9 mouse cellular contexts compared by ENCODE assay signal in genomic region chr10:34036587-34036986, GRCm38 (mm10). TPM values are rescaled to one million over a fixed set of nuclear protein-coding genes. Genes with fewer than 3 reads are reported as not detected.
DNase-seq lines count a peak whose midpoint lies in the region; ATAC-seq and TF ChIP-seq lines count a peak whose summit lies in the region.
"Had no signal": no experiment of that assay in that cellular context is flagged by ENCODE, and none has a peak within 500 bp of the region (broad histone marks: within the 10 kb centered on the region; RNA-seq: fewer than 3 reads in every experiment).

No protein-coding gene starts in this region.

- H3K27me3 ChIP-seq in embryonic facial prominence, embryonic 10.5 days (replicated peaks; ENCODE audit: low read depth, poor library complexity, severe bottlenecking): no peaks in the 10 kb centered on the region

- no peak overlapping the region for H3K27ac ChIP-seq in embryonic facial prominence, embryonic 10.5 days (replicated peaks)

- peak; percentile 59 for DNase-seq in cerebellum, adult 9-10 months
- no peak for DNase-seq in cerebellum, adult 11-12 months
- no peak for DNase-seq in lung, adult 2 months
- DNase-seq in lung, postnatal 14 days: no peak
- peak; percentile 21 for DNase-seq in embryonic facial prominence, embryonic 10.5 days (ENCODE audit: low spot score)
- DNase-seq in kidney, postnatal 14 days: peak; percentile 12
- DNase-seq in ovary, postnatal 36 days (ENCODE audit: low spot score): no peak

- TF ChIP-seq POLR2A in lung, adult 2 months (IDR thresholded peaks at IDR 0.05; ENCODE audit: borderline replicate concordance, extremely low read depth, low read depth, low read length): no peak

- ATAC-seq in neutrophil, adult 5-6 weeks (ENCODE audit: extremely low read depth, insufficient number of reproducible peaks, low FRiP score, poor library complexity, severe bottlenecking): peak; percentile 90

- H3K36me3 ChIP-seq in embryonic facial prominence, embryonic 10.5 days (replicated peaks): no peaks in the 10 kb centered on the region

- H3K9me3 ChIP-seq in embryonic facial prominence, embryonic 10.5 days: no peaks in the 10 kb centered on the region

- H3K4me1 ChIP-seq in lung, adult 2 months (ENCODE audit: control insufficient read depth, insufficient read depth, low read length): no peaks in the 10 kb centered on the region
- peaks cover 6% of the 10 kb centered on the region; the same call in 1 of the 2 replicates for H3K4me1 ChIP-seq in embryonic facial prominence, embryonic 10.5 days

- 13% methylated on average over 5 of the region's 5 CpGs for WGBS in lung, adult 2 months
- WGBS in embryonic facial prominence, embryonic 10.5 days: 15% methylated on average over 5 of the region's 5 CpGs

- peak; percentile 41; the same call in 1 of the 2 replicates for TF ChIP-seq CTCF in lung, adult 2 months (IDR thresholded peaks at IDR 0.05; ENCODE audit: insufficient read depth, low read length)

- H3K4me3 ChIP-seq in lung, adult 2 months (replicated peaks; ENCODE audit: extremely low read depth, low read depth, low read length): no peak overlapping the region
- no peak overlapping the region for H3K4me3 ChIP-seq in embryonic facial prominence, embryonic 10.5 days

RNA-seq across cellular contexts. Expression of gene Trappc3l, which starts 0.8 kb away (rescaled TPM):
- not detected in 2 replicates for polyA plus RNA-seq in lung, adult 2 months (2012; rRNA removed)
- not detected in 2 replicates for polyA plus RNA-seq in embryonic facial prominence, embryonic 10.5 days (2016; fragmentation: Nextera tagmentation; extraction: Ambion mirVana)
- total RNA-seq in neutrophil, adult 5-6 weeks (2017): not detected in 2 replicates
- polyA plus RNA-seq: small intestine, adult 2 months had no signal

RNA-seq across cellular contexts. Expression of gene Calhm4, which starts 7.5 kb away (rescaled TPM):
- polyA plus RNA-seq in lung, adult 2 months (2012; rRNA removed): not detected in 2 replicates
- polyA plus RNA-seq in embryonic facial prominence, embryonic 10.5 days (2016; fragmentation: Nextera tagmentation; extraction: Ambion mirVana): not detected in 2 replicates
- total RNA-seq in neutrophil, adult 5-6 weeks (2017): not detected in 2 replicates
- polyA plus RNA-seq: small intestine, adult 2 months had no signal

RNA-seq across cellular contexts. Expression of gene Rwdd1, which starts 17.2 kb away (rescaled TPM):
- 24.5 and 42.9 TPM in 2 replicates for polyA plus RNA-seq in lung, adult 2 months (2012; rRNA removed)
- polyA plus RNA-seq in embryonic facial prominence, embryonic 10.5 days (2016; fragmentation: Nextera tagmentation; extraction: Ambion mirVana): 149 and 153 TPM in 2 replicates
- total RNA-seq in neutrophil, adult 5-6 weeks (2017): 34.7 and 45.9 TPM in 2 replicates

RNA-seq across cellular contexts. Expression of gene Calhm5, which starts 59.7 kb away (rescaled TPM):
- 0.49 and 1.2 TPM in 2 replicates for polyA plus RNA-seq in lung, adult 2 months (2012; rRNA removed)
- 0.11 and 0.12 TPM in 2 replicates for polyA plus RNA-seq in embryonic facial prominence, embryonic 10.5 days (2016; fragmentation: Nextera tagmentation; extraction: Ambion mirVana)
- total RNA-seq in neutrophil, adult 5-6 weeks (2017): not detected in 2 replicates

Comparison
In these comparisons a context has a peak if more than half of its experiments do, and no peak if none do; other contexts are left out.
1. DNase-seq: peak in cerebellum, adult 9-10 months (single experiment), embryonic facial prominence, embryonic 10.5 days (single experiment) and kidney, postnatal 14 days (single experiment); none in cerebellum, adult 11-12 months (single experiment), lung, adult 2 months (single experiment), lung, postnatal 14 days (single experiment) and ovary, postnatal 36 days (single experiment).